Mouse (Mus musculus): ENCODE data around the gene Naa15.
"Not testable (repeated sequence)": the region's sequence is repeated elsewhere in the genome, so short reads cannot be mapped to it uniquely, and the experiment has no call there.

DNA sequence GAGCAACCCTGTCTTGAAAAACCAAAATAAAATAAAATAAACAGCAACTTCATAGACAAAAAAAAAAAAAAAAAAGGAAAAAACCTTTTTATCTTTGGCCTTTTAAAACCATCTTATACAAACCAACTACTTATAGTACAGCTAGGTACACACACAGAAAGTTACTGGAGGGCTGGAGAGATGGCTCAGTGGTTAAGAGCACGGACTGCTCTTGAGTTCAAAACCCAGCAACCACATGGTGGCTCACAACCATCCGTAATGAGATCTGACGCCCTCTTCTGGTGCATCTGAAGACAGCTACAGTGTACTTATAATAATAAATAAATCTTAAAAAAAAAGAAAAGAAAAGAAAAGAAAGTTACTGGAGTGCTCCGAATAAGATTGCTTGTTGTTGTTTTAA, 12.9 kb upstream of the Naa15 start:
- TF ChIP-seq CTCF (IDR thresholded peaks at IDR 0.05; ENCODE audit: borderline replicate concordance, control insufficient read depth, extremely low read depth, insufficient read depth, low read length, poor library complexity); POLR2A (IDR thresholded peaks at IDR 0.05; ENCODE audit: control insufficient read depth, extremely low read depth, insufficient read depth, low read length, poor library complexity): not testable (repeated sequence)

Data from thymus, adult 2 months (tissue).